Mouse (Mus musculus) urinary bladder, adult 2 months (tissue): ENCODE data around the gene Dnal4. TPM values are rescaled to one million over a fixed set of nuclear protein-coding genes. Genes with fewer than 3 reads are reported as not detected.

Source experiments
- DNase-seq: peaks from one replicate; pipeline ENCODE4 v3.0.0; 2022; ENCODE audit warnings: low spot score
- polyA plus RNA-seq: library from polyadenylated mRNA; depleted of rRNA; stranded (reverse); fragments of >200 nt; gene quantifications from 2 replicates; pipeline ENCODE4 v1.2.3, GENCODE M21; 2012

Gene Dnal4
- polyA plus RNA-seq, 1 experiment: 45.8 TPM

DNA sequence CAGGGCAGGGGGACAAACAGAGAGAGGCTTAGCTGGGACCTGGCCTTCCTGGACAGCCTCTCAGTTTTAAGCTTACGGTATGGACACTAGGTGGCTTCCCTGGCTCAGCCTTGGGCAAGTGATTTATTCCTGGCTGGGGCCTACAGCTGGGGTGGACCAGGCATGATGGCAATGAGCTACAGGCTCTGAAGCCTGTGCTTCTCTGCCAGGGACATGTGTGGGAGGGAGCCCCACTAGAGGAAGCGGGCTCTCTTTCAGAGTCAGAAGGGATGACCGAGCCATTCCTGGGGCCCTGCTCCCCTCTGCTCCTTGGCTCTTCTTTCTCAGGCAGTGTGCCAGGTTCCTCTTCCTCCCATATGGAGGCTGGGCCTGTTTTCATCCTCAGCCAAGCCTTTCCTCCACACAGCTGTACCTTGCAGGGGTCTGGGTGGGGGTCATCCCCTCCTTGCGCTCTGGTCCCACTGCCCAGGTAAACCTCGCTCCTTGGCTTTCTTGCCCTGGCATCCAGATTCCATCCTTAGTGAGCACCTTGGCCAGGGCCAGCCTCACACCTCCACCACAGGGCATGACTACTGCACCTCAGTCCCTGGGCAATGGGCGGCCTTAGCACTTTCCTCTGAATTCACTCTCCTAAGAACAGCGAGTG lies 13.9 kb downstream of the Dnal4 start:
- no peak for DNase-seq

- DNase-seq: no peak
Observed at GRCm38 (mm10) chr15:79763001-79763400, 14.6 kb downstream of the Dnal4 start.

- DNase-seq: no peak
Observed at GRCm38 (mm10) chr15:79760956-79761355, 16.7 kb downstream of the Dnal4 start.

- no peak for DNase-seq
Observed at GRCm38 (mm10) chr15:79757118-79757517, 20.5 kb downstream of the Dnal4 start.

DNA sequence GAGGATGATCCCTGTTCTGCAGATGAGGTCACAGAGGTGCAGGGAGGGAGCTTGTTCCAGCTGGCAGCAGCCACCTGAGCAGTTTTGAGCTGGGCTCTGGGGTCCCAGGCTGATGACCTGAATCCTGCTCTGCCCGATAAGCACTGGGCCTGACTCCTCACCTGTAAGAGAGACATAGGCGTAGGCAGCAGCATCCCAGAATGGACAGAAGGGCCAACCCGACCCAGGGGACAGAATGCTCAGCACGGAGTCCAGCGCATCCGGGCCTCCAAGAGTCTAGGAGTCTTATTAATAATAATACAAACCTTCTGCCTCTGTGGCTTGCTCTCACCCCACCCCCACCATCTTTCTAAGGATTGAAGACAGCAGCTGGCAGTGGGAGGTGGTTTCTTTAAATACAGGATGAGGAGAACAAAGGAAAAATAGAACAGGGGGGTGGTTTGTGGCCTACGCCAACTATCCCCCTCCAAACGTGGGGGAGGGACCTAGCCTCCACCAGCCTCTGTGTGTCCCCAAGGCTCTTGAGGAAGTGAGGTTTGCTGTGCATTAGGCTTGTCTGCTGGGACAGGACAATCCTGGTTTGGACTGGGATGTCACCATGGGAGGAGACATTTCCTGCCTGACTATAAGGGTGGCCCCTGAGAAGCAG lies 21.5 kb downstream of the Dnal4 start:
- no peak for DNase-seq

- DNase-seq: no peak
Observed at GRCm38 (mm10) chr15:79755176-79755575, 22.5 kb downstream of the Dnal4 start.

DNA sequence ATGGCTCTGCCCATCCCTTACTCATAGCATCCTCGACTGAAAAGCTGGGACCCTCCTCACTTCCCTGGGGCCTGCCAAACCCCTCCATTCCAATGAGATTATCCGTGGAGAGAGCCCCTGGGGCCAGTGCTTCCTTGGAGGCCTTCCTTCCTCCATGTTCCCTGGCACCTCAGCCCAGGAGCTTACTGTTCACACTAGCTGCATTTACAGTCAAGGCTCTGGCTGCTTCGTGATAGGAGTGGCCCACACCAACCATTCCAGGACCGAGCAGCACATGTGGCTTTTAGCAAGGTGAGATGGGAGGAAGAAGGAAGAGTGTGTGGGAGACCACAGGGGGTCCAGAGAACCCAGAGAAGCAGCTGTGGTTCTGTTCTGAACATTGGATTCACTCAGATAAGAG lies 23.8 kb downstream of the Dnal4 start:
- no peak for DNase-seq

DNA sequence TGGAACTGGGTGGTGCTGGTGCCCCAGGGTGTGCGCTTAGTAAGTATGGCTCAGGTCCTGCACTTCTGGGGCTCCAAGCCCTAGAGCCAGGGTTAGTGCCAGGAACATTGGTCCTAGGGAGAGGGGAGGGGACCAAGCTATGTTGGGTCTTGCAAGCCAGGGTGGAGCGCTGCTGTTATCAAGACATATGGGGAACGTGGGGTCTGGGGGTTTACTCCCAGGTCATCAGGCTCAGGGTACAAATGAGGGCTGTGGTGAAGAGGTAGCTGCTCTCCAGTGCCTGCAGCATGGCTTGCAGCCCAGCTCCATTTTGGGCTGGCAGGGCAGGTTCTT lies 24.3 kb downstream of the Dnal4 start:
- no peak for DNase-seq

- DNase-seq: peak; percentile 57
Observed at GRCm38 (mm10) chr15:79752742-79753419, 24.8 kb downstream of the Dnal4 start.

DNA sequence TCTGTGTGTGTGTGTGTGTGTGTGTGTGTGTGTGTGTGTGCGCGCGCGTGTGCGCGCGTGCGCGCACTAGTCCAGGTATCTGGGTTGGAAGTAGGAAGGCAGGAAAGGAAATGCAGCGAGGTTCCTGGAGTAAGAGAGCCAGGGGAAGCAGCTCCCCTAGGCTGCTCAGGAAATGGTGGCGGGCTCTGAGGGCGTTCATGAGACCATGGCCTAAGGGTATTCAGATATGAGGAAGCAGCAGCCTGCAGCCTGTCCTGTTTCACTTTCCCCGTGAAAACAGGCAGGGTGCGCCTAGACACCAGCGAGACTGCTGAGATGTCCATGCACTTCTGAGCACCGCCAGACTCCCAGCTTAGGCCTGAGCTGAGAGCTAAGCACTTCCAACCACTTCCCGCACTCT lies 25.9 kb downstream of the Dnal4 start:
- no peak for DNase-seq

DNA sequence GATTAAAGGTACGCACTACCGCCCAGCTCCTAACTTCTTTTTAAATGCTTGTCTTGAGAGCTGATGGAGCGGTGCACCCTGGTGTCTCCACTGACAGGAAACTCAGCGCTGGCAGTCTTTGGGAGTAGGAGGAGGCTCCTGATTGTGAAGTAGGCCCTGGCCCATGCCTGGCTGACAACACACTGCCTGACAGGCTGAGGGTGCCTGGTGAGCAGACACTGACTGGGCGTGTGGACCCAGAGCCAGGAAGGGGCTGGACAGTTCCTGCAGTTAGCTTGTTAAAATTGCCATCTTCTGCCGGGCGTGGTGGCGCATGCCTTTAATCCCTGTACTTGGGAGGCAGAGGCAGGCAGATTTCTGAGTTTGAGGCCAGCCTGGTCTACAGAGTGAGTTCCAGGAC lies 27.4 kb downstream of the Dnal4 start:
- no peak for DNase-seq

DNA sequence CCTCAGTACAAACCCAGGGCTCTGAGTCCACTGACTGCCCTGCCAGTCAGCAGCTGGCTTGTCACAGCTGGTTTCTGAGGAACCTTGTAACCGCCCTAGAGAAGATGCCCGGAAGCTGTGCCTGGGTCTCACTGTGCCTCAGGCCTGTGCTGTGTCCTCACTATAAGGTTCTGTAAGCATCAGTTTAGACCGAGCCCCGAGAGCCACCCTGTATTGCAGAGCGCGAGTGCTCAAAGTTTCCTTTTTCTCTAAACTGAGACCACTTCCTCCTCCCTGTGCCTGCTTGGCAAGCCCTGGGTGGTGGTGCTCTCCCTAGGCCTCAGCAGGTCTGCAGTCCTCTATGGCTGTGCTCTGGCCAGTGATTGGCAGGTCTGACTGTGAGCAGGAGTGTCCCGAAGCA lies 28.5 kb downstream of the Dnal4 start:
- no peak for DNase-seq

DNA sequence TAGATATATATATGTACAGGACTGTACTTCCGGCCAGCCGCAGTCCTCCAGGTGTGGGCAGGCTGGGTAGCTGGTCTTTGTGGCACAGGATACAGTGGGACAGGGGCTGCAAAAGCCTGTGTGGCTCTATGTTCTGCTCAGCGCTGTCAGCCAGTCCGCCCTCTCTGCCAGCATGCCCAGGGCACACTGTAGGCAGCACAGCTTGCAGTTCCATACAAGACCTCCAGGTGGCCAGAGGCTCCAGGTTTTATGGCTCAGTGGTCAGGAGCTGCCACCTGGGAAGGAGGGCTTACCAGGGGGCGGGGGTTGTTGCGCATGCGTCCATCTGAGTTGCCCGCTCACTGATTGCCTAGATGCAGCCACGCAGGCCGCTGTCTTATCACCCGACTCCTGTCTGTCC lies 29.7 kb downstream of the Dnal4 start:
- no peak for DNase-seq

DNA sequence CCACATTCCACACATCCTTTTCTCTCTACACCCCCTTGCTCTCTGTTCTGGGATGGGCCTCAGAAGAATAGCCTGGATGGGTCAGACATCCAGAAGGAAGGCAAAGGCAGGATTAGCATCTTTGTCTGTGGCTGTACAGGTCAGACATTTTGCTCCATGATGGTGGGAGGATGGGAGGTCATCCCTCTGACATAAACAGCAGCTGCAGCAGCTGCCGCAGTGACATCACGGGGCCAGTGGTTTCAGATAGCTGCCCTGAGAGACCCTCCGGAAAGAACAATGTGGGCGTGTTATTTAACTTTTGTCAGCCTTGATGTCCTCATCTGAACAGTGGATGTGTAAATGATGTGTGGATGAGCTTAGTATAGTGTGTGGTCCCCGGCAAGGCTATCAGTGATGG lies 31.8 kb downstream of the Dnal4 start:
- no peak for DNase-seq

GRCm38 (mm10) chr15:79745312-79745711 lies 32.3 kb downstream of the Dnal4 start:
- DNase-seq: no peak

DNA sequence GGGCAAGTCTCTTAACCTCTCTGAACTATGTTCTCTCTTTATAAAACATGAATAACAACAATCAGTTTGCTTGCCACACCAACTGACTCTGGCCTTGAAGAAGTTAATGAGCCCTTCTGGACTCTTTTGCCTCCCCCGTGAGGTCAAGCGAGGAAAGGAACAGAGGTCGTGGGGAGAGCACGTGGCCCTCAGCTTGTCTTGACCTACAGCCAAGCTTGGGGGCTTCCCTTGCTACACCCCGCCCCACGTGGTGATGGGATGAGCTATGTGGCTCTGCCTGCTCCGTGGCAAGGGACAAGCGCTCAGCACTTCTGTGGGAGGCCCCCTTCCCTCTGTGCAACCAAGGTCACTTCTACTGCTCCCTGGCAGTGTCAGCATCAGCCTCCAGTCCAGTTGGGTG lies 32.9 kb downstream of the Dnal4 start:
- no peak for DNase-seq

GRCm38 (mm10) chr15:79744001-79744400 lies 33.6 kb downstream of the Dnal4 start:
- DNase-seq: no peak

DNA sequence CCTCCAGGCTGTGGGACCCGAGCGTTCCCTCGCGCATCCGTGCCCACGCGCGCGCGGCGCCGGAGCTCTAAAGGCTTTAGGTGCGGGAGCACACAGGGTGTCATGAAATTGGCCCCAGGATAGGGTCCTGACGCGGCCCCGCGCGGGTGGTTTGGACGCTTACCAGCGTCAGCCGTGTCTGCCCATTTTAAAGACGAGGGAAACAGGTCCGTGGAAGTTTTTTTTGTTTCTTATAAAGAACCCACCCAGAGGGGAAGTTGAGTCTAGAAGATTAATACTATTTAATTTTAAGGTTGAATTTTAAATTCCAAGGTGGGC lies 35.0 kb downstream of the Dnal4 start:
- DNase-seq: no peak

DNA sequence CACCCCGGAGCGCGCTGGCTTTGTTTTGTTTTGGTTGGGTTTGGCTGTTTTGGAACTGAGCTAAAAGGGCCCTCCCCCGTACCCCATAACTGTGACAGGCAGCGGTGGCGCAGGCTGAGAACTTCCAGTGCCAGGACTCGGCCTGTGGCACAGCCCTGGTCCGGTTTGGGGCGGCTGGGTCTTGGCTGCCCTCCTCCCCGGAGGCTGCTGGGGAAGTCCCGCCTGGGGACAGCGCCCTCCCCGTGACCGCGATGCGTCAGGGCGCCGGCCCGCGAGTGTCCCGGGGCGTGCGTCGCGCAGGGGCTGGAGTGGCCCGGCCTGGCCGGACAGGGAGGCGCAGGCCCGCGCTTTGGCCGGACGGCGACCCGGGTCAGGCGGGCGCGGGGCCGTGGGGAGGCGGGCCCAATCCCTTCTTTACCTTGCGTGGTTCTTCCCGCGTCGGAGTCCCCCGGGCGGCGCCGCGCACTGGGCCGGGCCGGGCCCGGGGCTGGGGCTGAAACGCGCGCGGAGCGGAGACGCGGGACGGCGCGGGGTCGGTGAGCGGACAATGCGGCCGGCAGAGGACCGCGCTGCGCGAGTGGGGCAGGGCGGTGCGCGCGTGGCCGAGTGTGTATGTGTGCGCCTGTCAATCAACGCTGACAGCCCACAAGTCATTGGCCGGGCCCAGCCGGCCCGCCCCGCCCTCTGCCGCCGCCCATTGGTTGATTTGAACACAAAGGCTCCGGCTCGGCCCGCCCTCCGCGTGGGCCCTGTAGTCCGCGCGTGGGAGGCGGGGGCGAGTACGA lies 35.5 kb downstream of the Dnal4 start, which contains the start of gene Sun2:
Sun2 (minus strand) TSS at position 616 of the 785 bp plus-strand sequence.
- DNase-seq: peak; percentile 82

- DNase-seq: no peak
Observed at GRCm38 (mm10) chr15:79741173-79741858, 36.3 kb downstream of the Dnal4 start.

- DNase-seq: no peak
Observed at GRCm38 (mm10) chr15:79740739-79741138, 36.9 kb downstream of the Dnal4 start.

DNA sequence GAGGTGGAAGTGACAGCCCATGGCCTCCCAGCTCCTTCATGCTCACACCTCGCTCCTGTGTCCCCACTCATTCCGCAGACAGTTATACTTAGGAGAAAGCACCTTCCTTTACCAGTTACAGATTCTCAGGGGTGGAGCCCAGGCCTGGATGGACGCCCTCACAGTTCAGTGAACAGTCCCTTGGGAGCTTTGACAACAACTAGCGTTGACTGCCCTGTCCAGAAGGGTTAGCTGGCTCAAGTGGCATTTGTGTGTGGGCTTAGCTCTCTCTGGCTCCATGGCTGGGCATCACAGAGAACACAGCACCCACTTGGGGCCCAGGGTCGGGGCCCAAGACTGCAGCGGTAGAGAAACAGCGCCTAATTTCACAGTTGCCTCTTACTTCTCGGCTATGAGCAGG lies 43.3 kb downstream of the Dnal4 start:
- DNase-seq: no peak
